Comparison of ENCODE assay signal across 21 mouse cellular contexts in the genomic region with DNA sequence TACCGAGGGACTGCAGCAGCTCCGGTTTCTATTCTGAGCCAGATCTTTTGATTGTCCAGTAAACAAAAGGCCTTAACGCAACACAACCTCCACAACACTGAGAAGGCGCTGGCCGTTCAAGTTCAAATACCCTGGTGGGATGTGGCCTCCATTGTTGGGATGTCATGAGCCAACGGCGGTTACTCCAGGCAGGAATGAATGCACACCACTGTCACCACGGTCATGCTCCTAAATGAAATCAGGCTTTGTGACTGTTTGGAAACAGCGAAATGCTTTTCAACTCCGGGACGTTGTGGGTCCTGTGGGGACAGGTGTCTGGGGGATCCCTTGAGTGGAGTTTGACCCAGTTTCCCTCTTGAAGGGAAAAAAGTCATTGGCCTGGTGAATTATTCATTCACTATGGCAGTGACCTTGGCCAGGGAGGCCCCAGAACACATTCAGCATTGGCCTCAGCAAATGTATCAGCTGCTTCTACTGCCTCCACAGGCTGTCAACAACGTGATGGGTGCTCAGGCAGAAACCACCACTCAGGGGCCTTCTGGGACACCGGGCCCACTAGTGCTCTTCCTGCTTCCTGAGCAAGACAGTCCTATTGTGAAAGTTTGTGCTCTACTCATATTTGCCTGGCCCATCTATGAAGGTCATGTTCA.
DNase-seq lines count a peak whose midpoint lies in the region; ATAC-seq and TF ChIP-seq lines count a peak whose summit lies in the region.
"Had no signal": no experiment of that assay in that cellular context is flagged by ENCODE, and none has a peak within 500 bp of the region (broad histone marks: within the 10 kb centered on the region; RNA-seq: fewer than 3 reads in every experiment).

No protein-coding gene starts in this region.

- DNase-seq in embryo, embryonic 10 days (ENCODE audit: low spot score): peak; percentile 28
- DNase-seq in embryo, embryonic 9.5 days (ENCODE audit: extremely low spot score): no peak
- DNase-seq in kidney, adult 2 months: peak; percentile 77
- peak; percentile 14 for DNase-seq in R1 (ENCODE audit: low read depth, low spot score)
- peak; percentile 47 for DNase-seq in kidney, postnatal 14 days
- no peak for DNase-seq in left cerebral cortex, adult 9 months (ENCODE audit: low spot score in 2 of 2)
- DNase-seq: B cell, adult 2 months; cerebellum, adult 9-11 months; gastrocnemius, postnatal 36 days; heart, postnatal 4 days; lung, adult 2 months had no signal

- no peak for ATAC-seq in kidney, embryonic 14.5 days (ENCODE audit: low FRiP score, low TSS enrichment)
- ATAC-seq: forebrain, embryonic 16.5 days; midbrain, embryonic 16.5 days had no signal

- H3K27ac ChIP-seq in kidney, adult 2 months (ENCODE audit: insufficient read depth, low read depth, low read length): no peak overlapping the region
- H3K27ac ChIP-seq in kidney, embryonic 14.5 days (ENCODE audit: low read depth, low read length): no peak overlapping the region
- H3K27ac ChIP-seq: embryonic facial prominence, embryonic 15.5 days; heart, embryonic 15.5 days; kidney, postnatal 0 days; limb, embryonic 10.5 days; stomach, postnatal 0 days had no signal

- peaks cover 14% of the 10 kb centered on the region for H3K4me1 ChIP-seq in kidney, adult 2 months (ENCODE audit: control insufficient read depth, insufficient read depth, low read length)
- no peaks in the 10 kb centered on the region for H3K4me1 ChIP-seq in kidney, embryonic 14.5 days (ENCODE audit: control insufficient read depth, insufficient read depth, low read length)
- H3K4me1 ChIP-seq: heart, embryonic 15.5 days had no signal

- H3K9me3 ChIP-seq in kidney, embryonic 14.5 days (ENCODE audit: control insufficient read depth, low read length): no peaks in the 10 kb centered on the region
- H3K9me3 ChIP-seq: embryonic facial prominence, embryonic 15.5 days; heart, embryonic 15.5 days; limb, embryonic 10.5 days; megakaryocyte, embryonic 14.5 days had no signal

- no peak overlapping the region for H3K4me3 ChIP-seq in kidney, adult 2 months (ENCODE audit: insufficient read depth, low read depth, low read length)
- H3K4me3 ChIP-seq in kidney, embryonic 14.5 days (ENCODE audit: low read length): no peak overlapping the region
- H3K4me3 ChIP-seq: embryonic facial prominence, embryonic 15.5 days; heart, embryonic 15.5 days; limb, embryonic 10.5 days; megakaryocyte, embryonic 14.5 days had no signal

- no peak overlapping the region for H3K9ac ChIP-seq in kidney, embryonic 14.5 days (ENCODE audit: low read depth, low read length)
- H3K9ac ChIP-seq: embryonic facial prominence, embryonic 15.5 days; heart, embryonic 15.5 days had no signal

- H3K27me3 ChIP-seq in kidney, adult 2 months (replicated peaks; ENCODE audit: control insufficient read depth, insufficient read depth, low read length): no peaks in the 10 kb centered on the region
- no peaks in the 10 kb centered on the region for H3K27me3 ChIP-seq in kidney, embryonic 14.5 days (ENCODE audit: control insufficient read depth, insufficient read depth, low read length)
- H3K27me3 ChIP-seq: embryonic facial prominence, embryonic 15.5 days; heart, embryonic 15.5 days had no signal

- TF ChIP-seq CTCF in kidney, adult 2 months (conservative IDR thresholded peaks at IDR 0.05; ENCODE audit: insufficient read depth, insufficient read length, low read depth, low read length): no peak

- no peaks in the 10 kb centered on the region for H3K36me3 ChIP-seq in kidney, adult 2 months (ENCODE audit: control insufficient read depth, insufficient read depth, low read length)
- no peaks in the 10 kb centered on the region for H3K36me3 ChIP-seq in kidney, embryonic 14.5 days (ENCODE audit: control insufficient read depth, insufficient read depth, low read length)
- H3K36me3 ChIP-seq: embryonic facial prominence, embryonic 15.5 days; heart, embryonic 15.5 days; limb, embryonic 10.5 days had no signal

- WGBS in kidney, adult 2 months: 62% methylated on average over 13 of the region's 13 CpGs
- 89% methylated on average over 13 of the region's 13 CpGs for WGBS in kidney, embryonic 14.5 days

- no peak for TF ChIP-seq POLR2A in kidney, adult 2 months (IDR thresholded peaks at IDR 0.05; ENCODE audit: low read depth, low read length)

- no peak overlapping the region for H3K4me2 ChIP-seq in kidney, embryonic 14.5 days (replicated peaks; ENCODE audit: low read depth, low read length)
- H3K4me2 ChIP-seq: embryonic facial prominence, embryonic 15.5 days; heart, embryonic 15.5 days; liver, embryonic 11.5 days had no signal

Comparison
In these comparisons a context has a peak if more than half of its experiments do, and no peak if none do; other contexts are left out.
1. DNase-seq: peak in embryo, embryonic 10 days (single experiment), kidney, adult 2 months (single experiment), R1 (single experiment) and kidney, postnatal 14 days (single experiment); none in embryo, embryonic 9.5 days (single experiment) and left cerebral cortex, adult 9 months (0 of 2).